Mouse (Mus musculus) monocyte, adult 5-6 weeks (primary cell): ENCODE data around the gene Zc3h15. TPM values are rescaled to one million over a fixed set of nuclear protein-coding genes. Genes with fewer than 3 reads are reported as not detected.

Experiments used
- ATAC-seq: fragments of 153-309, 156-312 bp; replicated peaks from 2 replicates; pipeline ENCODE4 v1.8.0; 2017; ENCODE audit warnings: mild to moderate bottlenecking; ENCODE audit not compliant: low TSS enrichment, insufficient number of reproducible peaks, severe bottlenecking, poor library complexity, low FRiP score
- total RNA-seq: library from RNA; stranded (forward); fragments of 200-1000, 200-491, 200-594 nt; gene quantifications from 3 replicates; pipeline ENCODE4 v1.2.3, GENCODE M21; 2017

The Zc3h15 gene
- total RNA-seq, 1 experiment from 2014 or later = 259 TPM

DNA sequence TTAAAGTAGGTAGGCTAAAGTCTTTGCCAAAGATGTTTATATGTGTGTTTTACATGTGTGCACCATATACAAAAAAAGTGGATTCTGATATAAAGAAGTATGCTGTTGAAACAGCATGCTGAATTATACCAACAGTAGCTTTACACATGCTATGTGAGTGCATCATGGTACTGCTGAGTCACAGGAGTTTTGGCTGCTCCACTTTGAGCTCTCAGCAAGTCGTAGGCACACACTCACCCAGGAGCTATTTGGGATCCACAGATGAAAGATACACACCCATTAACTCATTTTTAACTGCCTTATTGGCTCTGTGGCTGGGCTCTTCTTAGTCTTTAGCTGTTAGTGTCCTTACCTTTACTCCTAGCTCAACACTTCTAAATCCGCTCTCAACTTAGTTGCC is 27.6 kb downstream of the Zc3h15 start:
- no peak for ATAC-seq

DNA sequence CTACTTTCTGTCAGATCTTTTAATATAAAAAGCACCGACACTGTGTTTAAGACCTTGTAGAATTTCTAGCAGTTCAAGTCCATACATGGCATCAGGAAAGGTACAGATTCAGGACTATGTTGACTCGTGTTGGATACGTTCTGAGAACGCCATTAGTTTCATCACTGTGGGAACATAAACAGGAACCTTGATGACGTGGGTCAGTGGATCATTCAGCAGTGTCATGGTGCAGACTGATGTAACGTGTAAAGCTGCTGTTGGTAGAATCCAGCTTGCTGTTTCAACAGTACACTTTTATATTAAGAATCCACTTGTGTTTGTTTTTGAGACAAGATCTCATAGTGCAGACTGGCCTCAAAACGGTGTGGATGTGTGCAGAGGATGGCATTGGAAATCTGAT is 28.8 kb downstream of the Zc3h15 start:
- peak; percentile 76; the same call in 1 of the 2 replicates for ATAC-seq

DNA sequence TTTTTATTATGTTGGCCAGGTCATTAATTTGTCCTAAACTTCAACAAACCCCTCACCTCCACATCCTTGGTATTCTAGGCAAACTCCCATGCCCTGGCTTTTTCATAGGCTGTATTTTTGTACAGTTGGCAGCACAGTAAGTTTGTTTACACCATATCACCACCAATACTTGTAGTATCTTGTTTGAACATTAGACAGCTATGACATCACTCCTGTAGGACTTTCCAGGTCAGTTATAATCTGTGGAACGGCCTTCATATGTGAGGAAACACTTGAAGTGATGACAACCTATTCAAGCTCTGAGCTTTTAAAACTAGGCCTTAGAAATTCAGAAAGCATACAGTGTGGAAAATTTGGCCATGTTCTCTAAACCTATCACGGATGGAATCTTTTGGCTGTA is 29.6 kb downstream of the Zc3h15 start:
- ATAC-seq = no peak

DNA sequence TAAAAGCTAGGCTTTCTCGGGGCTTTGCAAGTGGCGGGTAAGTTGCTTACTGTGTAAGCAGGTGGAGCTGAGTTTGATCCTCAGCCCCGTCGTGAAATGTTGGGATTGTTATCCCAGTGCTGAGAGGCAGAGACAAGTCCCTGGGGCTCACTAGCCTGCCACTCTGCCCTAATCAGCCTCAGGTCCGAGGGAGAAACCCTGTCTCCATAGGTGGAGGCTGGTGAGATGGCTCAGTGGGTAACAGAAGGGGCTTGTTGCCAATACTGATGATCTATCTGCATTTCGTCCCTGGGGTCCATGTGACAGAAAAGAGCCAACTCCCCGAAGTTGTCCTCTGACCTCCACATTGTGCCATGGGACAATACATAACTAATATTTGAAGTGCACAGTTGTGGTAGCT is 30.2 kb downstream of the Zc3h15 start:
- no peak for ATAC-seq

DNA sequence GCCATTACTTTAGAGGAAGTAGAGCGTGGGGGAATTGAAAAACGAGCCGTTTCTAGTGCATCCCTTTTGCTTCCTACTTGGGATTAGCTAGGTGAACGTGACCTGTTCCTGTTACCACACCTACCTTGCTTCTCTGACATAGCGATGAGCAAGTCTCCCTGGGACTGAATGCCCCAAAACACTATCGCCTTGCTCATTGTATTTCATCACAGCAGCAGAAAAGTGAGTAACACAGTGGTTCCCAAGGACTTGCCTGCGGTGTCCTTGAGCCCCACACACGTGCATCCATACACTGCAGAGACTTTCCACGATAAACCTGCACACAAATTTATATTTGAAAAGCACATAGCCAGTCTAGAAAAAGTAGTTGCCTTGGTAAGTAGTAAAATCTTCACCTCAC is 30.7 kb downstream of the Zc3h15 start:
- ATAC-seq = no peak

DNA sequence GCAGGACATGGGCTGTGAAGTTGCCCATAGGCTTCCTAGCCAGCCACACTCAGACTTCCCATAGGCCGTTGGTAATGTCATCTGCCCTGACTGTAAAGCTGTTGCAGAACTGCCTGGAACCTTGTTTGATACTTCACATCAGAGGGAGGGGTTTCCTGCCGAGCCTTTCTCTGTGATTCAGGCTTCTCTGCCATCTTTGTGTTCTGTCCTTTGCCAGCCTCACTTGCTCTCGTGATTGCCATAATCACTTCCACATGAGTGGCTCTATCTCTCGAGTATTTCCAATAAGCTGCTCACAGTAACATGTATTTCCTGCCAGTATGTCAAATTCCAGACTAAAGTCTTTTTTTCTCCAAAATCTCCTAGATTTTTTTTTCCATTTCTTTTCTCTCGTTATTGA is 31.4 kb downstream of the Zc3h15 start:
- ATAC-seq = no peak

DNA sequence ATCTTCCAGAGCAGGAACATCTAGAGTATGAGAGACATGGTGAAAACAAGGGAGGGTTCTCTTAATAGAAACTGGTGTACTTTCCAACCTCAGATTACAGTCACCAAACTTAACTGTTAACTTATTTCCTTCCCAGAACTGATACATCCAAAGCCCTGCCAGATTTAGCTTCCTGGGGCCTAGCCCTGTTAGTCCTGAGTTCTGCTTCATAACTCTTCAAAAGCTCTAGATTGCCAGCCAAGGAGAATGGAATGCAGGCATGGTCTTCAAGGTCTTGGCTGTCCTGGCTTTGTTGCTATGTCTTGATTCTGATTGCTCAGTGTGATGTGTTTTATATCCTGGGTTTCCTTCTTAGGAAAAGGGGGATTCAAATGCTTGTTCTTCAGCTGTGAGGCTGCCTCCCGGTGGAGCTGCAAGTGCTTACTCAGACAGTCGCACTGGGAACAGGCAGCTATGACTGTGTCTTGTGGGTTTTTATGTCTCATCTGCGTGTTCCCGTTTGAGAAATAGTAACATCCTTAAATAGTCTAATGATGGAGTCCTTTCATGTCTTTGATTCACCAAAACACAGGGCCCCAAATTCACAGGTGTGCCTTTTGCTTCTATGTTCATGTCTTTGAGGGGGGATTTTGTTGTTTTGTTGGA is 32.1 kb downstream of the Zc3h15 start:
- no peak for ATAC-seq

DNA sequence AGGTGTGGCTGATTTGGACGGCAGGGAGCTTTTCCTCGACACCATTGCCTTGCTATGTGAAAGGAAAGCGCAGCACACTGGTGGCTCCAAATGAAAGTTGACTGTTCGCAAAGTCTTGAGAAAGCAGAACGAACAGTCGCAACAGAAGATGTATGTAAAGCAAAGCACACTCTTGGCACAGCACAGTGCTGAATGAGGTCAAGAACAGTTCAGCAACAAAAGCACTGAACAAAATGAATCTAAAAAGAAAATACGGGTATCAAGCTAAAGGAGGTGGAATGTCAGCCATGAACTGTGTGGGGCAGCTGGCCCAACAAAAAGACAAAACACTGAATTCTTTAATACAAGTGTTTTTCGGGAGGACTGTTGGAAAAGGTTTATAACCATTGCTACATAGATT is 37.1 kb downstream of the Zc3h15 start:
- no peak for ATAC-seq

DNA sequence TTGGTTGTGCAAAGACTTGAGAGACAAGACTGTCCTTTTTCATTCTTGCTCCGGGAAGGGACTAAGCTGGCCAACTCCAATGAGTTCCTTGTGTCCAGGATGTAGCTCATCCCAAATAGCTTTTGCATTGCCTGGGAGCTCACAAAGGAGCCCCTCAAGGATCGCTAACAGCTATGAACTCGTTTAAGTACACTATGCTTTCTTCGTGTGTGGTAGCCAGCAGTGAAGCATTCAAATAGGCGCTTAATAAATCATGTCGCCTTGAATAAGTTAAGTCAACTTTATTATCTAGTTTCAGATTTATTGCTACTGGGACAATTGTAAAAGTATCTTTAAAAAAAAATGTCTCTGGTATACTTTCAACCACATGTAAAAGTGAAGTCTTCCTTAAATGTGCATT is 37.5 kb downstream of the Zc3h15 start:
- no peak for ATAC-seq

DNA sequence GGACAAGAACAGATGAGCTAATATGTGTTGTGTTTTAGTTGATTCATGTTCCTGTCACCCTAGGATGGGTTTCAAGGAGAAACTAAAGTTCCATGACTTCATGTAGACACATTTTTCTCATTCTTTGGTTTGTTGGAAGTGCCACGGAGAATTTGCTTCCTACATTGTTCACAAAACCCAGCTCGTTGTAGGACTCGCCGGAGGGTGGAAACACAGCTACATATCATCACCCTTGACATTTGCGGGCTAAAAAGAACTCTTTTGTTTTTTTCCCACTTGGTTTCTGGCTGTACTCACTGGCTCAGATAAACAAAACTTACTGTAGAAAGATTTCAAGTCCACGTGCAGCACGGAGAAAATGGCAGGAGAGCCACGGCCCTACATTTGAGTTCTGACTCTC is 38.0 kb downstream of the Zc3h15 start:
- no peak for ATAC-seq

DNA sequence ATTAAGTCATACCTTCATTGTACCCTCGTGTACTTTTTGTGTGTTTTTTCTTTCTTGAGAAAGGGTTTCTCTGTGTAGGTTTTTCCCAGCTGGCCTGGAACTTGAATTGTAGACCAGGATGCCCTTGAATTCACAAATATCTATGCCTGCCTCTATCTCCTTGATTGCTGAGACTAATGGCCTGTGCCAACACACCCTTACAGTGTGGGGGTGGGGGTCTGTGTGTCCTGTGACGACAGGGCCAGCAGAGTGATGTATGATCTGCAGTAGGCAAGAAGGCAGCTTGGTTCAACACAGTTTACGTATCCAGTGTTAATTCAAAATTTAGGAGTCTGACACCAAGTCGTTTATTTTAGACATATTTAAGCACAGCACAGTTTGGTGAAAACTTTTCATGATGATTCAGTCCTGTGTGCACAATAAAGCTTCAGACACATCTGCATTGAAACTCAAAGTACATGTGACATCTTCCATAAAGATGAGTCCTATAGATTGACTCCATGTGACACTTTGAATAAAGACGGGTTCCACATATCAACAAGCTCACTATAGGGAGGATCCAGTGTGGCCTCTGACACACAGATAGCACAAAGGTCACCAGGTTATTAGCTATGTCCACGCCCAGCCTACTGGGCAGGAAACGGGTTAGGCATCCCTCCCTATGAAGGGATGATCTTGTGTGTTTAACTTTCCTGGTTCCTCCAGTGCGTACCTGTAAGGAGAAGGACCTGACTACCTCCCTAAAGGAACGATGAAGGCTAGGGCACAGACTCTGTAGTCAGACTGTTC is 39.7 kb downstream of the Zc3h15 start:
- no peak for ATAC-seq

DNA sequence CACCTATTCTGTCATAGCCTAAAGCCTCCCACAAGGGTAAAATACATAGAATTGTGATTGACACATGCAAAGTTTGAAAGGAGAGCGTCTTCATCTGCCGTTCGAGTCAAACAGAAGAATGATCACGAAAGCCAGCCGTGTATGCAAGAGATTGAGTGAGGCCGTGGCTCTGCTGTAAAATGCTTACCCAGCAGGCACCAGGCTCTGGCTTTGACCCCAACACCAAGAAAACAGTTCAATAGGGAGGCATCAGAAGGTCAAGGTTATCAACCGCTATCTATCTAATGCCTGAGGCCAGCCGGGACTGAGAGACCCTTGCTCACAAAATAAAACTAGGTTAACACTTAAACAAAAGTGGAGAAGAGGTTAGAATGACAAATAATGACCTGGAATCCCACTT is 40.5 kb downstream of the Zc3h15 start:
- ATAC-seq = no peak

DNA sequence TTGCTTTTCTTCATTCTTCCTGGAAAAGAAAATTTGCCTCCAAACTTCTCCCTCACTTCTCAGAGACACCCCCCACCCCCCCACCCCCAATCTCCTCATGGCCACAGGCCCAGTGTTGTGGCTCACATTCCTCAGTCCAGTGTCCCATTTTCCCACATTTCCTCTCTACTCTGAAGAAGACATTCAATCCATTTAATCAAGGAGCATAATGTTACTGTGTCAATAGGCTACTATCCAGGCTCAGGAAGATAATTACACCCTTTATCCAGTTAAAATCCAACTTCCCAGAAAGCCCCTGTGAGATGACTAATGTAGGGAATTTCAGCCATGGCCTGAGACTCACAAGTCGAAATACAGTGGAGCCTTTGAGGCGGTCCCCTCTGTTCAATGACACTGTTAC is 46.1 kb downstream of the Zc3h15 start:
- ATAC-seq = no peak

DNA sequence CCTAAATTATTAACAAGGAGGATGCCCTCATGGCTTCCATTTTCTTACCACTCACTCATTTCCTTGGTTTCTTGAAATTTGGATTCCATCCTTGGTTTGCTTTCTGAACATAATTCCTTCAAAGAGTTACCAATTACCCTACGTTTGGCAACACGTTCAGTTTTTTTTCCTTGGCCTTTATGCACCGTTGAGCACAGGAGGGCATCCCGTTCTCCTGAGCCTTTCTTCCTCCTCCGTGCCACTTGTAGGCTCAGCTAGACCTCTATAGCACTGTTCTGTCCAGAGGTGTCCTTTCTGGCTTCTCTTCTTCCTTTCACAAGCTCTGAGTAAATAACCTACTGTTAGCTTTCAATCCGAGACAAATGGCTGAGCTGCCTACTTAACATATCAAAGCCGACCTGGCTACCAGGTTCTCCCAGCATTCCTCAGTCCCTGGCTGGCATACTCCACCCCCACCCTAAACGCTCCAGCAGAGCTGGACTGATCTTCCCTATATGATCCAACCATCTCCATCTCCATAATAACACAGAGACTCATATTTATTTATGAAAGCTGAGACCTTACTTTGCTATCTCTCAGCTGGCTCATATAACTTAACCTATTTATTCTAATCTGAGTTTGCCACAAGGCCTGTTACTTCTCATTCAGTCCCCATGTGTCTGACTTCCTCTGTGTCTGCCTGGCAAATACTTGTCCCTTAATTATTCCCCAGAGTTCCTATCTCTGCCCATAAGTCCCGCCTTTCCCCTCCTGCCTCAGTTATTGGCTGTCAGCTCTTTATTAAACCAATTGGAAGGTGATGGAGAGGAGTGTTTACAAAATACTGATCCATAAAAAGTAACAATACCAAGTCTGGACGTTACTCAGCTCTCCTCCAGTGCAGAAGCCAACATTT is 48.7 kb downstream of the Zc3h15 start:
- no peak for ATAC-seq

DNA sequence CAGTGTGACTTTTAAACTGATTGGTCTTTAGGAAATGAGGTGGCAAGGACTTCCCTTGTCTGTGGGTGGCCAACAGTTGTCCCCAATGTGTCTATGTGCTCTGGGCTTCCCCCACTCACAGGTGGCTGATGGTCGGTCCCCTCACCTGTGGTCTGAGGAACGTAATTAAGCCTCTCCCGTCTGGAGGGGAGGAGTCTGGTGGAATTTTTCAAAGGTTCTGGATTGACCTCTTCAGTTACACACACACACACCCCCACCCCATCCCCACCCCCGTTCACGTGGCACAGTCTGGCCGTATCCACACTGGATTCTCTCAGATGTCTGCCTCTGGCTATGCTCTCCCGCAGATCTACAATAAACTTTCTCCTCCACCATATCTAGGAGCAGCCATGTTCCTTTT is 49.8 kb downstream of the Zc3h15 start:
- ATAC-seq = no peak

DNA sequence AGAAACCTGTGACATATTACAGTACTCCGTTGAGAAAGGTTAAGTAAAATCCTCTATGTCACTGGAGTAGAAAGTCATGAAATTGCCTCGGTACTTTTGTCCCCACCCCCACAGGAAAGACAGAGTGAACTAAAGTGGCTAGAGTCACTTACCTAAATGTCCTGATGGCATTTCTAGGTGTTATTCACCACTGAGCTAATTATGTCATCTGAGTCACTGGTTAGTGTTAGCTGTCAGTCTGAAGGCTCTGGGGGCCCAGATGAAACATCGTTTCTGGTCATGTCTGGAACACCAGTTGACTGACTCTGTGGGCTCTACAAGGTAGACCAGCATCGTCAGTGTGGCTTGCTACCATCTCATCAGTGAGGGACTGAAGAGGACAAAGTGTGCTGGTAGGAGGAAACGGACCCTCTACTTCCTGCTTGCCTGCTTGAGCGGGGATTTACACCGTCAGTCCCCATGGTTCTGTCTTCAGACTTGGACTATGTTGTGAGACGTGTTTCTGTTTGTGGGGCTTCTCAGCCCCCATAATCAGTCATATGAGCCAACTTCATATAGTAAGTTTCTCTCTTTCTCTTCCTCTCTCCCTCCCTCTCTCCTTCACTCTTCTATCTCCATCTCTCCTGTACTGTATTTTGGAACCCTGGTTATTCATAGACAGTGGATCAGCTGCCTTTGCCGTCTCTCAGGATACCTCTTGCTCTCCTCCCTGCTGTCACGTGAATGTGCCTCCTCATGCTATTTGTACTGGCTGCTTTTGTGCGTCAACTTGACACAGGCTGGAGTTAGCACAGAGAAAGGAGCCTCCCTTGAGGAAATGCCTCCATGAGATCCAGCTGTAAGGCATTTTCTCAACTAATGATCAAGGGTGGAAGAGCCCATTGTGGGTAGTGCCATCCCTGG is 51.4 kb downstream of the Zc3h15 start:
- no peak for ATAC-seq

DNA sequence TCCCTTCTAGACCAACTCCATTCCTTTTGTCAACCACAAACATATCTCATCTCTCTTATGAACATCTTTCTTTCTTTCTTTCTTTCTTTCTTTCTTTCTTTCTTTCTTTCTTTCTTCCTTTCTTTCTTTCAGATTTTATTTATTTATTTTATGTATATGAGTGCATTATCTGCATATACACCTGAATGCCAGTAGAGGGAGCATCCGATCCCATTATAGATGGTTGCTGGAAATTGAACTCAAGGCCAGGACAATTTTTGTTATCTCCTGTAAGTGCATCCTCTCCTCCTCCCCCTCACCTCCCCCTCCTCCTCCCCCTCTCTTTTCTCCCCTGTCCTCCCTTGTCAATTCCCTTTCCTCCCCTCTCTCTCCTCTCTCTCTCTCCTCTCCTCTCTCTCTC is 54.2 kb downstream of the Zc3h15 start:
- ATAC-seq = no peak

DNA sequence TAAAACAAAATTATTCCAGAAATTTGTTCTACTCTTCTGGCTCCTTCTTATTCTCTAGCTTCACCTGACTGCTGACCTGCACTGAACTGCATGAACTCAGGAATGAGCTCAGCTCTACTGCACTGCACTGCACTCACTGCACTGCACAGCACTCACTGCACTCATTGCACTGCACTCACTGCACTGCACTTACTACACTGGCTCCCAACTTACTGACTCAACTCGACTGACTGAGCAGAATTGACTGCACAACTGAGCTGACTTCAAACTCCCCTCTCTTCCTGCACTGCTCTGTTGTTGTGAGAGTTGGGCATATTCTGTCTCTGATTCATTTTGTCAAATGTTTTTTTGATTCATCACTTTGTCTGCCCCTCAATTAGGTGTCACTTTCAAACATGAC is 55.1 kb downstream of the Zc3h15 start:
- no peak for ATAC-seq

DNA sequence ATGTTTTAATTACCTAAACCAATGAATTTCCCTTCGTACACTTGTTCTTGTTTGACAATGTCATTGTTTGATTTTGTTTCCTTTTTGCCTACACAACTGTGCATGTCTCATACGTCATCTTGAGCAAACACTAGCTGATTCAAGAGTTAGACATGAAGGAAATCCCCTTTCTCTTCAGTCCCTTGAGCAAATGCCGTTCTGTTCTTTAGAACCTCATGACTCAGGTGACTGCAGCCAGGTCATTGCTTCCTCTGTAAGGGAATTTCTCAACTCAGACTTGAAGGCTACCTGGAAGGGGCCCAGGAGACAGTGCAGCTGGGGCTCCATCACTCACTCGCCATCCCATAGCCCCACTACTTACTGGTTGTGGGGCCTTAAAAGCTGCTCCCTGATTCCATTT is 56.4 kb downstream of the Zc3h15 start:
- no peak for ATAC-seq
